Mouse (Mus musculus): ENCODE data around the gene Tmem255a.
A peak's percentile ranks its signal among the peaks of the same experiment; 100 is the strongest.

Gene Tmem255a

GRCm38 (mm10) chrX:38251851-38252571 lies at the start of gene Tmem255a:
Gene Tmem255a (minus strand): TSS chrX:38252439.
- no peak for DNase-seq (ENCODE audit: low spot score in 2 of 2)

DNA sequence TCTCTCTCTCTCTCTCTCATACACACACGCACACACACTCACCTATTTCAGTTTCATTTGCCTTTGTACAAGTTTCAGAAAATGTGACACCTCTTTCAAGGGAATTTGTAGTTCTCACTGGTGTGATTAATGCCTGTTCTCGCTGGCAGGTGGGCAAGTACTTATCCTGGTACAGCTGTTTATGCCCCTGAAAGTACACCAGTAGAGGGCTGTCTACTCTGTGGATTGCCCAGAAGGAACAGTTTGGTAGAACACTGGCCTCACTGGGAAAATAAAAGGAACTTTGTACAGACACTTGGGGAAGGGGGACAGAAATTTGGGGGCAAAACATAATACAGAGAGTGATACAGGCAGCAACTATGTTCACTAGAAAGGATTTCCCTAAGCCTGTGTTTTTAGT lies 7.4 kb upstream of the Tmem255a start:
- no peak for DNase-seq (ENCODE audit: low spot score in 2 of 2)

GRCm38 (mm10) chrX:38250352-38250950 lies 1.8 kb downstream of the Tmem255a start:
- no peak for DNase-seq (ENCODE audit: low spot score in 2 of 2)

DNA sequence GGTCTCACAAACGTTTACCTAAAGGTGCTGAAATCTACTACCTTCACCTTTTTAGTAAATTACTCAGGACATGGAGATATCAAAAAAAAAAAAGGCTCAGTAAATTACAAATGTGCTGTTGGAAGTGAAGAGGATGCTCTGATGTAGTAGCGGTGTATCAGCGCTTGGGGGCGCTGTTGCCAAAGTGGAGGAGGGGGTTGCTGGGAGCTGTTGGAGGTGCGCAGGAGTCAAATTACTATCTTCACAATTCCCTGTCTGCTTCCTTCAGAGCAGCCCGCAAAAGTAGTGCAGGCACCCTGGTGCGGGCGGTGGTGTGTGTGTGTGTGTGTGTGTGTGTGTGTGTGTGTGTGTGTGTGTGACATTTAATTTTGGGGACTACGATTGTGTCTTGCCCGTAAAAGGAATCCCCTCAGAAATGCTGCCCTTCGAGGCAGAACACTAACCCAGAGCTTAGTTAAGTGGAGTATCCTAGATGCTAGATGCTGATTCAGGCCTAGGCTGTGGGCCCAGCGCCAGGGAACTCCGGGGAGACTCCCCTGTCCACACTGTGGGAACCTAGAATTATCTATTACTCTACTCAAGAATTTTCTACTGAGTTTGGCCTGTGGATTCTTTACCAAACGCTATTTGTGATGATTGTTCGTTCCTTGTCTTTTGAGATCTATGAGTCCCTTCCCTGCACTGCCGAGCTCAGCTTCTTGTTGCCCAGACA lies 2.4 kb downstream of the Tmem255a start:
- peak in 1 of 2 experiments; percentile 23 for DNase-seq (ENCODE audit: low spot score in 2 of 2)

DNA sequence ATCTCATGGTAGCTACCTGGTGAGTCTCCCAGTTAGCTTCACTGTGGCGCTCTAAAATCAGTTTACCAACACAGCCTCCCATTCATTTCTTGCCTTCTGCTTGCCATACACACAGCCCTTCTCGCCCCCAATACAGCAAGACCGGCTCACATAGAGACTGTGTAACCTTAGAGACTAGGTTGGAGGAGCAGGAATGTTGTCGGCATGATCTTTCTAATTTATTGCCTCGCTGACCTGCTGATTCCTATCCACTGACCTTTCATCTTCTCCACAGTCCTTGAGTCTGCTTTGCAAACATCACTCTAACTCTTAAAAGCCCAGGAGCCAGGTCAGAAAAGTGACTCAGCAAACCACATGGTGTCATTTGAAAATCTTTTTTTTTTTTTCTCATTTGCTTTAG lies 4.6 kb downstream of the Tmem255a start:
- DNase-seq (ENCODE audit: low spot score in 2 of 2), result no peak

GRCm38 (mm10) chrX:38247108-38247507 lies 5.1 kb downstream of the Tmem255a start:
- no peak for DNase-seq (ENCODE audit: low spot score in 2 of 2)

- peak in 1 of 2 experiments; percentile 13 for DNase-seq (ENCODE audit: low spot score in 2 of 2)
Observed at GRCm38 (mm10) chrX:38237731-38238130, 14.5 kb downstream of the Tmem255a start.

- DNase-seq (ENCODE audit: low spot score in 2 of 2), result no peak
Observed at GRCm38 (mm10) chrX:38229888-38230287, 22.4 kb downstream of the Tmem255a start.

DNA sequence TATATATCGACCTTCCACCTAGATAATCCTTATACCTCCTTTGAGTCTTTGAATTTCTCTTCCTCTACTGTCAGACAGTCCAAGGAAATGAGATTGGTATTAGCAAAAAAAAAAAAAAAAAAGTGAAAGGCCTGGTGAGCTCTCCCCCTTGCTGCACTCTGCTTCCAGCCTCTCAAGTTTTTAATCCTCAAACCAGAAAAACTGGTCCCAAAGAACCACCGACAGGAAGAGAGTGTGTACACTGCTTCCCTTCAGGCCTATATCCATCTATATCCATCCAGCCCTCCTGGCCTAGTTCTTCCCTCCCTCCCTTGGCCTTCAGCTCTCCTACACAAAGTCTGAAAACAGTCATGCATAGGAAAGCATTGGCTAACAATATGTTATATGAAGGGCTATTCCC lies 29.5 kb downstream of the Tmem255a start:
- no peak for DNase-seq (ENCODE audit: low spot score in 2 of 2)

- DNase-seq (ENCODE audit: low spot score in 2 of 2), result no peak
Observed at GRCm38 (mm10) chrX:38217676-38217991, 34.6 kb downstream of the Tmem255a start.

DNA sequence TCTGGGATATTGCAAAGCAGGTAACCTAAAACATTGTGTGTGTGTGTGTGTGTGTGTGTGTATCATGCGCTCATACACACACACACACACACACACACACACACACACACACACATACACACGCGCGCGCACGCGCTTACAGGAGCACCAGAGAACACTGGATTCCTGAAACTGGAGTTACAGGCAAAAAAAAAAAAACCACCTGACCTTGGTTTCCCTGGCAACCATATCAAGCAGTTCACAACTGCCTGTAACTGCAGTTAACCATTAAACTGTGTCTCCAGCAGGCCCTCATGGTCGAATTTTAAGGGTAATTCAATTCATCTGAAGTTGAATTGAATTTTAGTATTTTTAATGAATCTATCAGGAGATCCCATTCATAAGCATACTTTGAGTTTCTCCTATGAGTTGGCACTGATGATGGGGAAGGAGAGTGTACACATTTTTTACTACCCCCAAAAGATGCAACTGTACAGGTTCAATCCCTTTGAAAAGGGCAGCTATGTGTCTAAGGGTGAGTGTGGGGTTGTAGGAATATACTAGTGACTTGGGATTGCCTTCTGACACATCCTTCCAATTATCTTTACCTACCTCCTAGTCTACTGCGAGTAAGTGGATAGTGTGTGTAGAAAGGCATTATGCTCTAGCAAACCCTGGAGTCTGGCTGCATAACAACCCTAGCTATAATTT lies 35.1 kb downstream of the Tmem255a start:
- no peak for DNase-seq (ENCODE audit: low spot score in 2 of 2)

DNA sequence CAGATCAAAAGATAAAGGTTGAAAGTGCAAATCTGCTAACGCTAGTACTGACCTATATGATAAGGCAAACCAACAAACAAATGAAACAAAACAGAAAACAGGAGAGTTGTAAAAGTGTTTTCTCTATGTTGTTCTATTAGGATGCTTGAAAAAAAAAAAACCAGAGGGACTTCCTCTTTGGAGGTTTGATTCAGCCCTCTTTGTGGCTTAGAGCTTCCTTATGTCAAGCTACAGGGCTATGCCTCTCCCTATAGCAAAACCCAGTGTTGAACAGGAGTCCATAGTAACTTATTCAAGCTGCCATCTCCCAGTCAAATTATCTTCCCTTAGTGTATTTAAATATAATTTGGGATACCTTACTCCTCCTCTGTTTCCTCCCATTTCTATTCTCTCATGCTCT lies 44.8 kb downstream of the Tmem255a start:
- no peak for DNase-seq (ENCODE audit: low spot score in 2 of 2)

DNA sequence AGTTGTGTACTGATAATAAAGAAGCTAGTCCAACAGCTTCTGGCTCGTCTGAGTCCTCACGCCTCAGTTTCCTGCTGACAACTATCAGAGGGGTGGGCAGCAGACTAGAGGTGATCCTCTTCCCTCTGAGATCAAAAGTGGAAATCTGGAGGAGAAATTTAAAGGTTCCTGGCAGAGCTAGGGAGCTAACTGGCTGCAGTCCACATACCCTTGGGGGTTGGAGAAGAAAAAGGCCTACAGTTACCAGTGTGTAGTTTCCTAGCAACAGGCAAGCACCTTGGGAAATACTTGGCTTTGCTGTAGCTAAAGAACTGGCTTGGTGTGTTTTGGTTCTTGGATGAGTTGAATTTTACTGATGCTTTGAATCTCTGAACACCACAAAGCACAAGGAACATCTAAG lies 50.4 kb downstream of the Tmem255a start:
- DNase-seq (ENCODE audit: low spot score in 2 of 2), result peak in 1 of 2 experiments; percentile 8

DNA sequence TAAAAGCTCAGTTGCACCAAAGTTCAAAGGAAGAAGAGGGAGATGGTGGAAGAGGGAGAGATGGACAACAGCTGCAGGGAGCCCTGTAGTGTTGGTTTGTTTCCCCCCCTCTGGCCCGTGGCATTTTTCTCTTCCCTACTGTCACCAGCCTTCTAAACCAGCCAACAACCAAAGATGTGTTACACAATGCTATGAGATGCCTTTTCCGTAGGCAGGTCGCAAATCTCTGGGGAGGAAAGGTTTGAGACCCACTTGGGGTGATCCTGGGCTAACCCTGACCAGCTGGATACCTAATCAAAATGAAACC lies 61.8 kb downstream of the Tmem255a start:
- DNase-seq (ENCODE audit: low spot score in 2 of 2), result no peak

DNA sequence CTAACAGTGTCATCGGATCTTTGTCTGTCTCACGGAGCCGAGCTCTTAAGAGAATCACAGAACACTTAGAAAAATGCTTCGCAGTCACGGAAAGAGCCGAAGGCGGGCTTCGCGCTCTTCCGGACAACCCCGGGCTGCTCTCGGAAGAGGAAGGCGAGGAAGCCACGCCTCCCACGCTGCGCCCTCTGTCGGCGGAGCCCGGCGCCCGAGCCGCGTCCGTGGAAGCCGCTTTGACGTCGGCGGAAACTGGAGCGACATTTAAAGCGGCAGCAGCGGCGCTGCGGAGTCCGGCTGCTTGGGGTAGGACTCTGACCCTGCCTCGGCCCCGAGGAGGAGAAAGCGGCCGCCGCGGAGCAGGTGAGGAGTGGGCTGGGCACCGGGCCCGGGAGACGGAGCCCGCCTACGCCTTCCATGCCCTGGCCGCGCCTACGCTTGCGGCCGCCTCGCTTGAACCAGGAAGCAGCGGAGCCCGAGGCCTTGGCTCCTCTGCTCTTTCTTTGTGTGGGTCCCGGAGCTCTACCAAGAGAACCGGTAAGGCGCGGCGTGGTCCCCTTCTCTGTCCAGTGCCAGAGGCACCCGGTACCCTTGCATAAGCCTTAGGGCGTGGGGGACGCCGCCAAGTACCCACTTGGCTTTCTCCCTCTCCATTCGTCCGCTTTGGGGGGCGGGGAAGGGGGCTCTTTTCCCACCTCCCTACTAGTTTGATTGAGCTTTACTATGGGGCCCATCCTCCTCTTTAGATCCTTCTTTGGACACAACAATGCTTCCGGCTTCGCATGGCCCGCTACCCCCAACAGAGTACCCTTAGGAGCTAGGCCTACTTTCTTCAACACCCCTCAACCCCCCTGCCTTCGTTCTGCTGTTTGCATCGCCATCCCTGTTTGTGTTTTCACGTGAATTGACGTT lies 62.4 kb downstream of the Tmem255a start, which contains the start of gene Zbtb33:
TSS of gene Zbtb33 (plus strand) at position 242 of the 906 bp plus-strand sequence.
- peak; percentile 65 to 74 for DNase-seq (ENCODE audit: low spot score in 2 of 2)

DNA sequence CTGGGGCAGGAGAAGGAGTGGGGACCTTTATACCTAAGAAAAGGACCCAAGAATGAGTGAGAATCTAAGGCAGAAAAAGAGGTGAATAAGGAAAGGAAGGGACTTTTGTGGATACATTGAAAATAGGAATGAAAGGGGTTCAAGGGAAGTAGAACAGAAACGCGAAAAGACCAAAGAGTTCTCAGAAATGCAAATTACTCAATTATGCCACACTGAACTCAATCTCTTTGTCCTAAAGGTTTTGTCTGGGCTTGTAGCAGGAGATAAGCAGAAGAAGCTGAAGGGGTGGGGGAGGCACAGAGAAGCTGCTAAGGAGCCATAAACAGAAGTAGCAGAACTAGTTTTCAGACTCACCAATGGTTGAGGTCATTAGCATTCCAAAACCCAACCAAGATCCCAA lies 66.7 kb downstream of the Tmem255a start:
- no peak for DNase-seq (ENCODE audit: low spot score in 2 of 2)

- DNase-seq (ENCODE audit: low spot score in 2 of 2), result peak in 1 of 2 experiments; percentile 13
Observed at GRCm38 (mm10) chrX:38181608-38182258, 70.5 kb downstream of the Tmem255a start.

- peak in 1 of 2 experiments; percentile 6 for DNase-seq (ENCODE audit: low spot score in 2 of 2)
Observed at GRCm38 (mm10) chrX:38180656-38181607, 71.3 kb downstream of the Tmem255a start.

DNA sequence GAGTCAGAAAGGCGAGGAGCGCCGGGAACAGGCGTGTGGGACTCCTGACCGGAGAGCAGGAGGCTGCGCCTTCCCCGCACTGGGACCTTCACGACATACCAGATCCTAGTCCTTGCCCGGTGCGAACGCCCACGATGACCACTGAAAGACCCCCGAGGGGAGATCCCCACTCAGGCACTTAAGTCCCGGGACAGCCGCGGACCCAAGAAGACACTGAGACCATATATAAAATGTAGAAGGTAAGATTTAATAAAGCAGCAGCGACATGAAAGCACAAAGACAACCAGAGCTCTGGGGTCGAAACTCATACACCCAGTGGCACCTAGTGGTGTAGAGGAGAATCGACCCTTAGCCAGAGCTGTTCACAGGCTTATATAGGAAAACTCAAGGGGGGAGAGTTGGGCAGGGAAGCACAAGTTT lies 72.3 kb downstream of the Tmem255a start:
- peak in 1 of 2 experiments; percentile 10 for DNase-seq (ENCODE audit: low spot score in 2 of 2)

DNA sequence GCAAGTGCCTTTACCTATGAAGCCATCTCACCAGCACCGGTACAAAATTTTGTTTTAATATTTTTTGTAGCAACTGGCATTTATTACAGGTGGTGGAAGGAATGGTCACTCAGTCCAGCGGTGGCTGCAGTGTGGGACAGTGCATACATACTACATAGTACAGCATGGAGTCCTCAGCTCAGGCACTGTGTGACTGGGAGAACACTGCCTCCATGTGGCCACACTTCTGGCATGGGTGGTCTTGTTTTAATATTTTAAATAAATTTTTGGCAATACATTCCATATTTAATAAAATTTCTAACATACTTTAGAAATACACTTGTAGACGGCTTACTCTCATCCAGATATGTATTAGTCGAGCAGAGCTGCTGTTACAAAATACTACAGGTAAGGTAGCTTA lies 85.6 kb downstream of the Tmem255a start:
- no peak for DNase-seq (ENCODE audit: low spot score in 2 of 2)
